Mouse (Mus musculus): Measurements from ENCODE around the gene Itsn2. TPM values are rescaled to one million over a fixed set of nuclear protein-coding genes. Genes with fewer than 3 reads are reported as not detected.

Gene Itsn2
- polyA plus RNA-seq, 1 experiment from 2014 or later: 20.5 TPM

- no peaks in the 10 kb centered on the region for H3K27me3 ChIP-seq
- H3K9me3 ChIP-seq (replicated peaks): no peaks in the 10 kb centered on the region
- H3K4me3 ChIP-seq (replicated peaks): no peak overlapping the region
- no peak overlapping the region for H3K4me2 ChIP-seq
- H3K9ac ChIP-seq: no peak overlapping the region
- no peaks in the 10 kb centered on the region for H3K4me1 ChIP-seq (replicated peaks)
- no peak for ATAC-seq (ENCODE audit: insufficient read depth)
- H3K27ac ChIP-seq (replicated peaks): no peak overlapping the region
- WGBS (ENCODE audit: insufficient replicate concordance): 53% methylated on average over 9 of the region's 9 CpGs
- H3K36me3 ChIP-seq (replicated peaks): no peaks in the 10 kb centered on the region
These were observed 33.8 kb upstream of the Itsn2 start for GRCm38 (mm10) chr12:4558475-4559279.

- Histone ChIP-seq H3K4me2 (no peak overlapping the region), H3K9ac (no peak overlapping the region), H3K9me3 (replicated peaks) (no peaks in the 10 kb centered on the region), H3K27ac (replicated peaks) (no peak overlapping the region), H3K4me1 (replicated peaks) (peaks cover 5% of the 10 kb centered on the region), H3K27me3 (no peaks in the 10 kb centered on the region), H3K4me3 (replicated peaks) (no peak overlapping the region), H3K36me3 (replicated peaks) (no peaks in the 10 kb centered on the region)
- ATAC-seq (ENCODE audit: insufficient read depth): no peak
- 18% methylated on average over 5 of the region's 5 CpGs for WGBS (ENCODE audit: insufficient replicate concordance)
These were observed 20.6 kb upstream of the Itsn2 start for GRCm38 (mm10) chr12:4571864-4572263.

- no peak overlapping the region for H3K4me3 ChIP-seq (replicated peaks)
- WGBS (ENCODE audit: insufficient replicate concordance): 64% methylated on average over 4 of the region's 4 CpGs
- H3K4me2 ChIP-seq: no peak overlapping the region
- H3K27me3 ChIP-seq: 0 out of 2 replicates have a peak, but pooled peaks cover 5% of the 10 kb centered on the region
- H3K9ac ChIP-seq: no peak overlapping the region
- no peaks in the 10 kb centered on the region for H3K36me3 ChIP-seq (replicated peaks)
- peaks cover 5% of the 10 kb centered on the region for H3K4me1 ChIP-seq (replicated peaks)
- H3K27ac ChIP-seq (replicated peaks): no peak overlapping the region
- ATAC-seq (ENCODE audit: insufficient read depth): no peak
- H3K9me3 ChIP-seq (replicated peaks): no peaks in the 10 kb centered on the region
These were observed 18.4 kb upstream of the Itsn2 start for GRCm38 (mm10) chr12:4574065-4574464.

GRCm38 (mm10) chr12:4582326-4582725 lies 10.1 kb upstream of the Itsn2 start:
- no peak for ATAC-seq (ENCODE audit: insufficient read depth)
- H3K36me3 ChIP-seq (replicated peaks): no peaks in the 10 kb centered on the region
- H3K27ac ChIP-seq (replicated peaks): no peak overlapping the region
- H3K9ac ChIP-seq: no peak overlapping the region
- 0 out of 2 replicates have a peak, but pooled peaks cover 5% of the 10 kb centered on the region for H3K27me3 ChIP-seq
- H3K9me3 ChIP-seq (replicated peaks): no peaks in the 10 kb centered on the region
- H3K4me3 ChIP-seq (replicated peaks): no peak overlapping the region
- no peak overlapping the region for H3K4me2 ChIP-seq
- H3K4me1 ChIP-seq (replicated peaks): no peaks in the 10 kb centered on the region

GRCm38 (mm10) chr12:4587846-4588245 lies 4.6 kb upstream of the Itsn2 start:
- Histone ChIP-seq H3K27ac (replicated peaks) (no peak overlapping the region), H3K9ac (no peak overlapping the region), H3K36me3 (replicated peaks) (no peaks in the 10 kb centered on the region), H3K4me1 (replicated peaks) (peaks cover 10% of the 10 kb centered on the region), H3K4me3 (replicated peaks) (no peak overlapping the region), H3K9me3 (replicated peaks) (no peaks in the 10 kb centered on the region), H3K27me3 (no peaks in the 10 kb centered on the region), H3K4me2 (no peak overlapping the region)
- no peak for ATAC-seq (ENCODE audit: insufficient read depth)
- WGBS (ENCODE audit: insufficient replicate concordance): 77% methylated on average over 2 of the region's 2 CpGs

GRCm38 (mm10) chr12:4588603-4589002 lies 3.8 kb upstream of the Itsn2 start:
- Histone ChIP-seq H3K27ac (replicated peaks) (no peak overlapping the region), H3K9ac (no peak overlapping the region), H3K4me1 (replicated peaks) (peaks cover 12% of the 10 kb centered on the region), H3K4me2 (no peak overlapping the region), H3K36me3 (replicated peaks) (no peaks in the 10 kb centered on the region), H3K4me3 (replicated peaks) (no peak overlapping the region), H3K27me3 (no peaks in the 10 kb centered on the region), H3K9me3 (replicated peaks) (no peaks in the 10 kb centered on the region)
- no peak for ATAC-seq (ENCODE audit: insufficient read depth)
- 58% methylated on average over 3 of the region's 3 CpGs for WGBS (ENCODE audit: insufficient replicate concordance)

GRCm38 (mm10) chr12:4592025-4592424 lies 413 bp upstream of the Itsn2 start:
- Histone ChIP-seq H3K36me3 (replicated peaks) (no peaks in the 10 kb centered on the region), H3K4me2 (peak overlapping the region; percentile 97), H3K4me3 (replicated peaks) (peak overlapping the region; percentile 97), H3K27ac (replicated peaks) (no peak overlapping the region), H3K9ac (no peak overlapping the region), H3K4me1 (replicated peaks) (peaks cover 27% of the 10 kb centered on the region), H3K27me3 (no peaks in the 10 kb centered on the region), H3K9me3 (replicated peaks) (no peaks in the 10 kb centered on the region)
- no peak for ATAC-seq (ENCODE audit: insufficient read depth)
- 42% methylated on average over 6 of the region's 6 CpGs for WGBS (ENCODE audit: insufficient replicate concordance)

- Histone ChIP-seq H3K9ac (peak overlapping the region; percentile 95), H3K36me3 (replicated peaks) (no peaks in the 10 kb centered on the region), H3K4me2 (peak overlapping the region; percentile 97), H3K4me1 (replicated peaks) (peaks cover 30% of the 10 kb centered on the region), H3K9me3 (replicated peaks) (no peaks in the 10 kb centered on the region), H3K4me3 (replicated peaks) (peak overlapping the region; percentile 97), H3K27me3 (no peaks in the 10 kb centered on the region), H3K27ac (replicated peaks) (peak overlapping the region; percentile 88)
- peak; percentile 88 for ATAC-seq (ENCODE audit: insufficient read depth)
- under 1% methylated on average over 57 of the region's 80 CpGs for WGBS (ENCODE audit: insufficient replicate concordance)
These were observed 910 bp downstream of the Itsn2 start for GRCm38 (mm10) chr12:4593166-4593929.

GRCm38 (mm10) chr12:4593930-4594391 lies 1.5 kb downstream of the Itsn2 start:
- 0 out of 2 replicates have a peak overlapping the region, but pooled peaks have one; percentile 88 for H3K27ac ChIP-seq (replicated peaks)

GRCm38 (mm10) chr12:4595055-4595454 lies 2.6 kb downstream of the Itsn2 start:
- H3K36me3 ChIP-seq (replicated peaks): no peaks in the 10 kb centered on the region
- no peak for ATAC-seq (ENCODE audit: insufficient read depth)
- no peak overlapping the region for H3K27ac ChIP-seq (replicated peaks)
- H3K4me1 ChIP-seq (replicated peaks): peaks cover 40% of the 10 kb centered on the region
- no peak overlapping the region for H3K9ac ChIP-seq
- H3K9me3 ChIP-seq (replicated peaks): no peaks in the 10 kb centered on the region
- 20% methylated on average over 6 of the region's 6 CpGs for WGBS (ENCODE audit: insufficient replicate concordance)
- H3K4me2 ChIP-seq: peak overlapping the region; percentile 18; the same call in 1 of the 2 replicates
- no peak overlapping the region for H3K4me3 ChIP-seq (replicated peaks)
- H3K27me3 ChIP-seq: no peaks in the 10 kb centered on the region

More at GRCm38 (mm10) chr12:4593930-4594391, 1.5 kb downstream of the Itsn2 start:
- Histone ChIP-seq H3K4me2 (peak overlapping the region; percentile 97), H3K27me3 (no peaks in the 10 kb centered on the region), H3K9me3 (replicated peaks) (no peaks in the 10 kb centered on the region), H3K4me1 (replicated peaks) (peaks cover 34% of the 10 kb centered on the region), H3K9ac (peak overlapping the region; percentile 95), H3K4me3 (replicated peaks) (peak overlapping the region; percentile 97), H3K36me3 (replicated peaks) (no peaks in the 10 kb centered on the region)
- ATAC-seq (ENCODE audit: insufficient read depth): no peak
- 22% methylated on average over 9 of the region's 9 CpGs for WGBS (ENCODE audit: insufficient replicate concordance)

GRCm38 (mm10) chr12:4598666-4599428 lies 6.4 kb downstream of the Itsn2 start:
- Histone ChIP-seq H3K36me3 (replicated peaks) (no peaks in the 10 kb centered on the region), H3K4me2 (no peak overlapping the region), H3K27me3 (no peaks in the 10 kb centered on the region), H3K9me3 (replicated peaks) (no peaks in the 10 kb centered on the region), H3K4me3 (replicated peaks) (no peak overlapping the region), H3K9ac (no peak overlapping the region), H3K27ac (replicated peaks) (no peak overlapping the region), H3K4me1 (replicated peaks) (peaks cover 27% of the 10 kb centered on the region)
- WGBS (ENCODE audit: insufficient replicate concordance): 61% methylated on average over 8 of the region's 8 CpGs
- no peak for ATAC-seq (ENCODE audit: insufficient read depth)
